Mouse (Mus musculus) stomach, postnatal 0 days (tissue): ENCODE data around the gene Psmc3. TPM values are rescaled to one million over a fixed set of nuclear protein-coding genes. Genes with fewer than 3 reads are reported as not detected.
"Not testable (repeated sequence)": the region's sequence is repeated elsewhere in the genome, so short reads cannot be mapped to it uniquely, and the experiment has no call there.

Experiments
- ATAC-seq: fragments of 200-750 bp; cut with Nextera tagmentation; 2 replicates; pipeline ENCODE4 v1.8.0; 2017; ENCODE audit not compliant: low FRiP score, low TSS enrichment
- DNase-seq: peaks from one replicate; pipeline ENCODE4 v3.0.0-alpha.2; 2016; ENCODE audit warnings: low spot score
- H3K27ac ChIP-seq: fragments of 300-500 bp; sonication (generic); replicated peaks from 2 replicates; pipeline ENCODE4 v1.5.1; 2014; ENCODE audit warnings: mild to moderate bottlenecking, control low read depth
- H3K27me3 ChIP-seq: fragments of 300-500 bp; sonication (generic); 2 replicates; pipeline ENCODE4 v1.6.1; 2014; ENCODE audit warnings: low read length; ENCODE audit not compliant: control insufficient read depth, insufficient read depth
- H3K36me3 ChIP-seq: fragments of 300-500 bp; sonication (generic); 2 replicates; pipeline ENCODE4 v1.6.1; 2014; ENCODE audit warnings: low read length, mixed read lengths; ENCODE audit not compliant: control insufficient read depth, insufficient read depth
- H3K4me1 ChIP-seq: fragments of 300-500 bp; sonication (generic); replicated peaks from 2 replicates; pipeline ENCODE4 v1.6.1; 2014; ENCODE audit warnings: antibody characterized with exemption; ENCODE audit not compliant: control insufficient read depth, insufficient read depth
- H3K4me2 ChIP-seq: fragments of 300-500 bp; sonication (generic); replicated peaks from 2 replicates; pipeline ENCODE4 v1.6.1; 2014; ENCODE audit warnings: low read depth, mild to moderate bottlenecking, control low read depth, moderate library complexity
- H3K4me3 ChIP-seq: fragments of 300-500 bp; sonication (generic); 2 replicates; pipeline ENCODE4 v1.5.1; 2014; ENCODE audit warnings: low read depth, low read length, control low read depth
- H3K9ac ChIP-seq: fragments of 300-500 bp; sonication (generic); 2 replicates; pipeline ENCODE4 v1.6.1; 2014; ENCODE audit warnings: mild to moderate bottlenecking, low read length, control low read depth, mixed read lengths
- H3K9me3 ChIP-seq: fragments of 300-500 bp; sonication (generic); 2 replicates; pipeline ENCODE4 v1.6.1; 2016; ENCODE audit warnings: low read length; ENCODE audit not compliant: control insufficient read depth
- CTCF ChIP-seq: IDR thresholded peaks from 2 replicates; pipeline ENCODE4 v1.5.1; 2016; ENCODE audit warnings: antibody characterized with exemption, low read depth, mild to moderate bottlenecking, moderate library complexity
- EP300 ChIP-seq: optimal IDR thresholded peaks from 2 replicates; pipeline ENCODE3; 2016; ENCODE audit warnings: antibody characterized with exemption
- WGBS: fragments of 180-500 bp; shearing (Covaris S2); extraction: QIAGEN DNeasy Blood & Tissue Kit; methylation state at CpG from one replicate; pipeline ENCODE4 v1.1.7; 2014; 5-methylcytosine and 5-hydroxymethylcytosine counted together
- polyA plus RNA-seq: library from polyadenylated mRNA; unstranded; fragments of >200 nt; fragmentation: Nextera tagmentation; extraction: Ambion mirVana; gene quantifications from 2 replicates; pipeline ENCODE4 v1.2.1, GENCODE M21; 2015

The Psmc3 gene
- 203 and 211 TPM in 2 replicates for polyA plus RNA-seq

DNA sequence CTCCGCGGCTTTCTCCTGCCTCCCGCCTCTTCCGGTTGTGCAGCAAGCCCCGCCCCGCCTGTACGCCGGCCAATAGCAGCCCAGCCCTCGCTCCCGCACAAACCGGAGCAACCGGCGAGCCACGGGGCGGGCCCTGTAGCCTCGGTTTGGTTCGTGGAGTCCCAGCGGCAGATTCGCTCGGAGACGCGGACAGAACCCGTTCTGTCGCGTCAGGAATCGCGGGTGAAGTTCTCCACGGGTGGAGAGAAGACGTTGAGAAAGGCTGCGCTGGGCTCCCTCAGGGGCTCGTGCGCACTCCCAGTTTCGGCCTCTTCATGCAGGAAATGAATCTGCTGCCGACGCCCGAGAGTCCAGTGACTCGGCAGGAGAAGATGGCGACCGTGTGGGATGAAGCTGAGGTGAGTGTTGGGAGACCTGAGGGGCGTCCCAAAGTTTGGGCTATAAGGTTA is at the start of gene Psmc3:
Psmc3 (plus strand) TSS at position 76 of the 449 bp plus-strand sequence.
- H3K27ac ChIP-seq, result peak within 1 kb of the TSS; percentile 89
- no peaks in the 10 kb centered on the region for H3K9me3 ChIP-seq
- H3K4me3 ChIP-seq, result peak within 1 kb of the TSS; percentile 83
- WGBS, result under 1% methylated on average over 40 of the region's 40 CpGs
- peak within 1 kb of the TSS; percentile 85 for H3K9ac ChIP-seq
- peak within 1 kb of the TSS; percentile 81 for H3K4me2 ChIP-seq
- no peak for TF ChIP-seq CTCF
- TF ChIP-seq EP300, result no peak
- ATAC-seq (peak; percentile 98), DNase-seq (peak; percentile 98)
- no peaks in the 10 kb centered on the region for H3K27me3 ChIP-seq
- peaks cover 19% of the 10 kb centered on the region for H3K36me3 ChIP-seq
- H3K4me1 ChIP-seq, result 0 out of 2 replicates have a peak, but pooled peaks cover 5% of the 10 kb centered on the region

DNA sequence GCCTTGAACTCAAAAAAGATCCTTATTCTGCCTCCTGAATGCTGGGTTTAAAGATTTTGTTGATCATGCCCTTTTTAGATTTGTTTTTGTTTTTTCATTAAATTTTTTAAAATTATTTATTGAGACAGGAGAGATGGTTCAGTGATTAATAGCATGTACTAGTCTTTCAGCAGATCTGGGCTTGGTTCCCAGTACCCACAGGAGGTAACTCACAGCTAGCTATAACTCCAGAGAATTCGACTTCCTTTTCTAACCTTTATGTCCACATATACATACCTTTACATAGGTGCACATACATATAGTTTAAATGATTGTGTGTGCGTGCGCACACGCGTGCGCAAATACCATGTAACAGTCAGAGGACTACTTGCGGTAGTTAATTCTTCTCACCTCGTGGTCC is 45.3 kb upstream of the Psmc3 start:
- no peak for TF ChIP-seq EP300
- no peak for TF ChIP-seq CTCF
- no peak overlapping the region for H3K4me2 ChIP-seq
- WGBS, result 98% methylated on average over 8 of the region's 8 CpGs
- no peak overlapping the region for H3K9ac ChIP-seq
- H3K9me3 ChIP-seq, result no peaks in the 10 kb centered on the region
- peaks cover 38% of the 10 kb centered on the region for H3K36me3 ChIP-seq
- H3K27ac ChIP-seq, result no peak overlapping the region
- ATAC-seq (no peak), DNase-seq (no peak)
- no peaks in the 10 kb centered on the region for H3K27me3 ChIP-seq
- H3K4me3 ChIP-seq, result no peak overlapping the region
- H3K4me1 ChIP-seq, result no peaks in the 10 kb centered on the region

DNA sequence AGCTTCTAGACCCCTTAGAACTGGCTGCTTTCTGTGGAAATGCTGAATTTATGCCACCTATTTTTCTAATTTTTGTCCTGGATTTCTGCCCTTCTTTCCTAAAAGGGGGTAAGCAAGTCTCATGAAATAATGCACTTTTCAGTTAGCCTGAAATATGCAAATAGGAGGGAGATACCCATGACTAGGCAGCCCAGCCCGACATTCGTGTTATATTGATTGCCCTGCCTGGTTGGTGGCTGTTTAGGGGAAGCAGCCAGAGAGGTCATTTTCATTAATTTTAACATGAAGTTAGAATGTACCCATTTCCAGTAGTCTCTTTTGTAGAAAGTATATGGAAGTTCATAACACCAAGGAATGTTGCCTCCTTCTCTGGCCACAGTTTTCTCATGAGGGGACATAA is 39.9 kb upstream of the Psmc3 start:
- Histone ChIP-seq H3K4me1 (no peaks in the 10 kb centered on the region), H3K9ac (no peak overlapping the region), H3K9me3 (no peaks in the 10 kb centered on the region), H3K36me3 (peaks cover 26% of the 10 kb centered on the region), H3K27me3 (no peaks in the 10 kb centered on the region), H3K4me2 (no peak overlapping the region), H3K4me3 (no peak overlapping the region), H3K27ac (no peak overlapping the region)
- 89% methylated on average over 2 of the region's 2 CpGs for WGBS
- no peak for TF ChIP-seq EP300
- no peak for TF ChIP-seq CTCF
- no peak for DNase-seq
- ATAC-seq, result no peak

DNA sequence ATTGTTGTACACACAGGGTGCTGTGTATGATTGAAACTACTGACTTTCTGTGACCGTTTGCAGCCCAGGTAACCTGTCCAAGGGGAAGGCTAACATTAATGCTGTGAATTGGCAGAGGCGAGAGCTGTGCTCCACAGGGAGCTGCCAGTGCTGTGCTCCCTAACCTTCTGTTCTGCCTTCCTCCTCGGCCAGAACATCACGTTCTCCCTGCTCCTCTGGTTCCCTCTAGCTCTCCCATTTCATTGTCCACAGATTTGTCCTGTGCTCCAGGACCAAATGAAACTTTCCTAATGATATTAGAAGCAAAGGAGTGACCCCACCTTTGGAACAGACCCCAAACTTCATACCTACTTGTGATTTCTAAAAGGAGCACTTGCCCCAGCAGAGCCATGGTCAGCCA is 38.4 kb upstream of the Psmc3 start:
- H3K4me1 ChIP-seq, result no peaks in the 10 kb centered on the region
- H3K27me3 ChIP-seq, result no peaks in the 10 kb centered on the region
- H3K4me3 ChIP-seq, result no peak overlapping the region
- 73% methylated on average over 4 of the region's 4 CpGs for WGBS
- peaks cover 23% of the 10 kb centered on the region for H3K36me3 ChIP-seq
- no peak for ATAC-seq
- no peaks in the 10 kb centered on the region for H3K9me3 ChIP-seq
- 0 out of 2 replicates have a peak overlapping the region, but pooled peaks have one; percentile 2 for H3K27ac ChIP-seq
- no peak overlapping the region for H3K9ac ChIP-seq
- H3K4me2 ChIP-seq, result no peak overlapping the region
- no peak for DNase-seq
- TF ChIP-seq CTCF (no peak), EP300 (no peak)

DNA sequence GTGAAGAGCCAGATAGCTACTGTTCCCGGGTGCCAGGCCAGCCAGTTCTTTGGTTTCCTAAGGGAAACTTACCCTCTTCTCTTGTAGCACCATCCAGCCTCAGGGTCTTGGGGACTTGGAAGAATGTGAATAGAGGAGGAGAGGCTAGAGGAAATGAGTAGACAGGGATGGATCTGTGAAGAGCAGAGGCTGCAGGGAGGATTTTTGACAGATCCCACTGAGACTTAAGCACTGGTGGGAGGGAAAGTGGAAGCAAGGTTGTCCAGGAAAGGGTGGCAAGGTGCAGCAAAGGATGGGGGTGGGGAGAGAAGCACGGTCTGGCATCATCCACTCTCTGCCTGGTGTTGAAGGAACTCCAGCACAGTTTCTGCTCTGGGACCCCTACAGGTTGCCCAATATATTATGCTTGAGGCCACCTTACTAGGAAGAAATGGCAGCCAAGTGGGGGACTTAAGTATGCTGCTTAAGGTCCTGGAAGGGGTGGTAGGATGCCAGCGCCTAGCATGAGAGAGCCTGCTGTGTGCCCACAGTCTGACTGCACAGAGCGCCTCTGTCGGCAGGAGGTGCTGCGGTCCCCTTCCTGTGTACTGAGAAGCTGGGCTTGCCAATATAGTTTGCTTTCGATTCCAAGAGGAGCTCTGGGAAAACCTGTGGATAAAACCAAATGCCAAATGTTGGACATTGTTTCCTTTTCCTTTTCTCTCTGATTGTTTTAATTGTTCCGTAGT is 35.6 kb upstream of the Psmc3 start:
- DNase-seq, result no peak
- 86% methylated on average over 8 of the region's 8 CpGs for WGBS

DNA sequence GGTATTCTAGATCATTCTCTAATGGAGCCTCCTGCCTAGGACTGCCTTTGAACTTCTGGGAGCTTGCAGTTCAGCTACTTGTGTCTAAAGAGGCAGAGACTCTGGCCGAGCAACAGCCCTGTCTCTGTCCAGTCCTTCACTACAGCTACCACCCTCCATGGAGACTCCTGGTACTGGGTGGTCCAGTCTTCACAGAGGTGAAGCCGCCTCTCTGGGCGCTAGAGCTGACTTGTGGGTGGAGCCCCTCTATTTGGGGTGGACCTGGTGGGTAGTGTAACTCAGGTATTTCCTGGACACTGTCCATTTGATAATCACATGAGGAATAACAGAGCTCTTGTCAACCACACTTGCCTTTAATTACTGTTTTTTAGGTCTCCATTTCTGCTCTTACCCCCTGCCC is 33.9 kb upstream of the Psmc3 start:
- Histone ChIP-seq H3K4me3 (no peak overlapping the region), H3K9me3 (no peaks in the 10 kb centered on the region), H3K4me1 (no peaks in the 10 kb centered on the region), H3K36me3 (peaks cover 11% of the 10 kb centered on the region), H3K27me3 (no peaks in the 10 kb centered on the region), H3K4me2 (no peak overlapping the region), H3K27ac (no peak overlapping the region), H3K9ac (no peak overlapping the region)
- no peak for TF ChIP-seq CTCF
- no peak for TF ChIP-seq EP300
- ATAC-seq (no peak), DNase-seq (no peak)
- 93% methylated on average over 3 of the region's 3 CpGs for WGBS

More for the DNA sequence above, 35.6 kb upstream of the Psmc3 start:
- no peak for TF ChIP-seq EP300
- peak; percentile 33 for TF ChIP-seq CTCF
- ATAC-seq, result no peak
- H3K4me3 ChIP-seq, result no peak overlapping the region
- H3K9ac ChIP-seq, result no peak overlapping the region
- peaks cover 22% of the 10 kb centered on the region for H3K36me3 ChIP-seq
- H3K27me3 ChIP-seq, result no peaks in the 10 kb centered on the region
- H3K9me3 ChIP-seq, result no peaks in the 10 kb centered on the region
- no peak overlapping the region for H3K27ac ChIP-seq
- H3K4me2 ChIP-seq, result no peak overlapping the region
- H3K4me1 ChIP-seq, result no peaks in the 10 kb centered on the region

DNA sequence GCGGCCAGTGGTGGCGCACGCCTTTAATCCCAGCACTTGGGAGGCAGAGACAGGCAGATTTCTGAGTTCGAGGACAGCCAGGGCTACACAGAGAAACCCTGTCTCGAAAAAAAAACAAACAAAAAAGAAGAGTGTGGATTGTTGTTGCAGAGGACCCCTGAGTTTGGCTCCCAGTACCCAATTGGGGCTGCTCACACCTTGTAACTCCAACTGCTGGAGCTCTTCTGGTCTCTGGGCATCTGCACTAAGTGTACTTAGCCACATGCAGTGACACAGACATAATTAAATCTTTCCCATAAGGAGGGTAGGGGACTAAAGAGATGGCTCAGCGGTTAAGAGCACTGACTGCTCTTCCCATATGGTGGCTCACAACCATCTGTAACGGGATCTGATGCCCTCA is 31.5 kb upstream of the Psmc3 start:
- not testable (repeated sequence) for H3K27ac ChIP-seq, H3K9ac ChIP-seq, DNase-seq, ATAC-seq, H3K4me1 ChIP-seq, H3K9me3 ChIP-seq, H3K4me3 ChIP-seq, H3K4me2 ChIP-seq, H3K27me3 ChIP-seq, H3K36me3 ChIP-seq
- 97% methylated on average over 7 of the region's 7 CpGs for WGBS
